Mouse (Mus musculus): ENCODE data around the gene Twistnb. TPM values are rescaled to one million over a fixed set of nuclear protein-coding genes. Genes with fewer than 3 reads are reported as not detected.

The Twistnb gene
- total RNA-seq, 4 experiments from 2014 or later, result 8.1 to 14.3 (median 13.3) TPM

Other genes with a start within 250 kb of the Twistnb start
- 1 to 10 TPM; 2.3 to 4.3 (median 3.2) TPM for gene Efcab10, start 34.8 kb upstream of the Twistnb start, total RNA-seq (2022)

Data from left cerebral cortex, adult 8-10 months (tissue).